8 mouse cellular contexts compared by ENCODE assay signal in genomic region chrX:106186713-106187649, GRCm38 (mm10). TPM values are rescaled to one million over a fixed set of nuclear protein-coding genes. Genes with fewer than 3 reads are reported as not detected.
DNase-seq lines count a peak whose midpoint lies in the region; ATAC-seq and TF ChIP-seq lines count a peak whose summit lies in the region.

Pgk1 (plus strand) TSS chrX:106187100.

- peak within 1 kb of the TSS; percentile 83 for H3K9ac ChIP-seq in ES-E14 (ENCODE audit: insufficient read depth, low read depth, low read length, poor library complexity, severe bottlenecking)
- H3K9ac ChIP-seq in forebrain, embryonic 15.5 days (replicated peaks) = peak within 1 kb of the TSS; percentile 53

- peak; percentile 54; the same call in 1 of the 2 replicates for TF ChIP-seq POLR2A in lung, adult 2 months (IDR thresholded peaks at IDR 0.05; ENCODE audit: borderline replicate concordance, extremely low read depth, low read depth, low read length)

- peaks cover 1 to 2% of the 10 kb centered on the region in 2 experiments; a peak in 1 of 4 replicates for H3K4me1 ChIP-seq in ES-E14 (ENCODE audit: control insufficient read depth in 2 of 2, insufficient read depth in 2 of 2, low read length in 2 of 2, poor library complexity in 1 of 2)
- H3K4me1 ChIP-seq in forebrain, embryonic 15.5 days = peaks cover 32% of the 10 kb centered on the region
- H3K4me1 ChIP-seq in lung, adult 2 months (ENCODE audit: control insufficient read depth, insufficient read depth, low read length) = no peaks in the 10 kb centered on the region; the same call in 1 of the 2 replicates

- peak within 1 kb of the TSS; percentile 66 for H3K4me2 ChIP-seq in forebrain, embryonic 15.5 days (replicated peaks)

- DNase-seq in ES-E14 (ENCODE audit: low read depth, low spot score) = peak; percentile 89
- DNase-seq in cerebellum, adult 11-12 months = peak; percentile 97
- DNase-seq in heart, postnatal 25 days (ENCODE audit: low spot score) = peak; percentile 86
- peak; percentile 86 to 94 for DNase-seq in layer of hippocampus, adult 18-20 months (ENCODE audit: low spot score in 2 of 2)
- peak; percentile 82 for DNase-seq in lung, adult 2 months
- DNase-seq in thymus, adult 18-20 months = peak; percentile 88 to 90

- H3K36me3 ChIP-seq in ES-E14 (ENCODE audit: control insufficient read depth, insufficient read depth, low read length, poor library complexity, severe bottlenecking) = peaks cover 7% of the 10 kb centered on the region
- no peaks in the 10 kb centered on the region for H3K36me3 ChIP-seq in forebrain, embryonic 15.5 days

- H3K9me3 ChIP-seq in ES-E14 (ENCODE audit: control insufficient read depth, insufficient read depth, low read depth, low read length) = no peaks in the 10 kb centered on the region
- no peaks in the 10 kb centered on the region for H3K9me3 ChIP-seq in forebrain, embryonic 15.5 days

- in situ Hi-C loops in ES-E14 (cut with MboI; ENCODE audit: low sequenced_read_pairs in 2 of 2, unreplicated experiment in 2 of 2) = no loop called here

- intact Hi-C loops in heart, postnatal 25 days (cut with DNase I) = loop anchor here (5.0 kb wide), 1 partner anchor 160 kb away; the partner anchor contains the start of gene Atp7a

- H3K27ac ChIP-seq in ES-E14 (ENCODE audit: insufficient read depth, low read depth, low read length, poor library complexity, severe bottlenecking) = peak within 1 kb of the TSS; percentile 70; the same call in 1 of the 2 replicates
- H3K27ac ChIP-seq in forebrain, embryonic 15.5 days (replicated peaks) = peak within 1 kb of the TSS; percentile 93

- H3K4me3 ChIP-seq in ES-E14 (ENCODE audit: insufficient read depth in 1 of 2, low read depth in 1 of 2, low read length in 2 of 2, poor library complexity in 1 of 2, severe bottlenecking in 1 of 2) = peak within 1 kb of the TSS; percentile 86 to 96
- H3K4me3 ChIP-seq in forebrain, embryonic 15.5 days = peak within 1 kb of the TSS; percentile 53
- peak within 1 kb of the TSS; percentile 77 for H3K4me3 ChIP-seq in lung, adult 2 months (replicated peaks; ENCODE audit: extremely low read depth, low read depth, low read length)

- H3K27me3 ChIP-seq in forebrain, embryonic 15.5 days = no peaks in the 10 kb centered on the region

- ATAC-seq in forebrain, embryonic 15.5 days (replicated peaks) = peak; percentile 98
- ATAC-seq in neutrophil, adult 5-6 weeks (ENCODE audit: extremely low read depth, insufficient number of reproducible peaks, low FRiP score, poor library complexity, severe bottlenecking) = peak; percentile 99

- TF ChIP-seq CTCF in lung, adult 2 months (IDR thresholded peaks at IDR 0.05; ENCODE audit: insufficient read depth, low read length) = no peak

- WGBS in forebrain, embryonic 15.5 days = 23% methylated on average over 43 of the region's 55 CpGs
- WGBS in lung, adult 2 months = 18% methylated on average over 55 of the region's 55 CpGs

TF ChIP-seq in ES-E14, 5 proteins besides CTCF, POLR2A, EP300 and RAD21:
- TF ChIP-seq MAFK (IDR thresholded peaks at IDR 0.05; ENCODE audit: insufficient read depth, low read depth, low read length) = no peak
- TF ChIP-seq CHD2 (IDR thresholded peaks at IDR 0.05; ENCODE audit: low read depth, low read length) = peak; percentile 60; the same call in 1 of the 2 replicates

RNA-seq across cellular contexts. Expression of gene Pgk1, which starts in this region (rescaled TPM):
- 521 and 542 TPM in 2 replicates for total RNA-seq in ES-E14 (2012; rRNA removed)
- 262 and 269 TPM in 2 replicates for polyA plus RNA-seq in forebrain, embryonic 15.5 days (2015; fragmentation: Nextera tagmentation; extraction: Ambion mirVana)
- 100 to 1,000 TPM; 586 to 594 TPM for total RNA-seq in heart, postnatal 25 days (2021)
- total RNA-seq in layer of hippocampus, adult 18-20 months (2021) = 100 to 1,000 TPM; 432 to 469 TPM
- polyA plus RNA-seq in lung, adult 2 months (2012; rRNA removed) = 32.1 and 64.4 TPM in 2 replicates
- 108 and 109 TPM in 2 replicates for total RNA-seq in neutrophil, adult 5-6 weeks (2017)

Comparison
In these comparisons a context has a peak if more than half of its experiments do, and no peak if none do; other contexts are left out.
1. Peak in every context shown above with its lines: DNase-seq, ATAC-seq, H3K4me3 ChIP-seq and H3K27ac ChIP-seq.